Mouse (Mus musculus) brain, adult 10 weeks (tissue): ENCODE results near the gene Gm10352. TPM values are rescaled to one million over a fixed set of nuclear protein-coding genes. Genes with fewer than 3 reads are reported as not detected.

Source experiments
- polyA plus RNA-seq: library from polyadenylated mRNA; stranded (reverse); fragments of 350-450 nt; fragmentation: Illumina TruSeq; extraction: RNeasy Lipid Tissue Mini Kit (QIAGEN cat#74804); gene quantifications from one replicate; pipeline ENCODE4 v1.2.3, GENCODE M21; 2015; ENCODE audit warnings: low read depth, low replicate concordance

Gm10352 gene
- not detected for polyA plus RNA-seq

DNA sequence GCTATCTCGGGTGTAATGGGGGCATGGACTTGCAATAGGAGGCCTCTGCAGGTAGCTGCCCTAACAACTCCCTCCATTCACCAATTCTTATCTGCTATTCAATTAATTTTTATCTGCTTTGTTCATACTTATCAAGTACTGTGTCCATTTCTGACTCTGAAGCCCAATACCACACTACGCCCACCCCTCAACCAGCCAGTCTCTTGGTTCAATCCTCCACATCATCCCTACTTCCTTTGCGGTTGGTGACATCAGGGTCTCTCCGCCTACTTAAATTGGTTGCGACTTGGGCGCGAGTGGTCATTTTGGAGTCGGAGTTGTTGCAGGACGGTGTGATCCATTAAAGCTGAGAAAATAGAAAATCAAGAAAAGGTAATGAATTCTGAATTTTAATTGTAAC is at the start of gene Gm10352:
Gene Gm10352, plus strand, starts transcription at position 301 of the 400 bp plus-strand sequence.

DNA sequence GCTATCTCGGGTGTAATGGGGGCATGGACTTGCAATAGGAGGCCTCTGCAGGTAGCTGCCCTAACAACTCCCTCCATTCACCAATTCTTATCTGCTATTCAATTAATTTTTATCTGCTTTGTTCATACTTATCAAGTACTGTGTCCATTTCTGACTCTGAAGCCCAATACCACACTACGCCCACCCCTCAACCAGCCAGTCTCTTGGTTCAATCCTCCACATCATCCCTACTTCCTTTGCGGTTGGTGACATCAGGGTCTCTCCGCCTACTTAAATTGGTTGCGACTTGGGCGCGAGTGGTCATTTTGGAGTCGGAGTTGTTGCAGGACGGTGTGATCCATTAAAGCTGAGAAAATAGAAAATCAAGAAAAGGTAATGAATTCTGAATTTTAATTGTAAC is 31.5 kb downstream of the Gm10352 start, which contains the start of gene Gm29289:
Gene Gm29289, plus strand, starts transcription at position 301 of the 400 bp plus-strand sequence.

Other genes with a start within 250 kb of the Gm10352 start
- gene Sry, start 237.3 kb upstream of the Gm10352 start, polyA plus RNA-seq: not detected
- not detected for gene H2al2b, start 180.3 kb upstream of the Gm10352 start, polyA plus RNA-seq
- gene Gm4064, start 104.8 kb upstream of the Gm10352 start, polyA plus RNA-seq: not detected
- gene Rbmy, start 70.3 kb upstream of the Gm10352 start, polyA plus RNA-seq: not detected
- not detected for gene Gm10256, start 70.3 kb upstream of the Gm10352 start, polyA plus RNA-seq
- gene Gm29289, start 31.6 kb downstream of the Gm10352 start, polyA plus RNA-seq: not detected